Mouse (Mus musculus) ES-E14 (cell line): ENCODE results near the gene Ptprt.

ENCODE experiments used
- CHD2 ChIP-seq: IDR thresholded peaks from 2 replicates; pipeline ENCODE4 v1.6.1; 2014; ENCODE audit warnings: mild to moderate bottlenecking, low read depth, low read length, inconsistent platforms
- HCFC1 ChIP-seq: IDR thresholded peaks from 2 replicates; pipeline ENCODE4 v1.6.1; 2012; ENCODE audit warnings: low read length, inconsistent platforms, borderline replicate concordance; ENCODE audit not compliant: insufficient read depth
- MAFK ChIP-seq: IDR thresholded peaks from 2 replicates; pipeline ENCODE4 v1.6.1; 2014; ENCODE audit warnings: mild to moderate bottlenecking, low read depth, low read length, inconsistent platforms; ENCODE audit not compliant: insufficient read depth
- ZC3H11A ChIP-seq: IDR thresholded peaks from 2 replicates; pipeline ENCODE4 v1.6.1; 2012; ENCODE audit warnings: low read depth, mild to moderate bottlenecking, inconsistent platforms, low read length, borderline replicate concordance
- ZNF384 ChIP-seq: IDR thresholded peaks from 2 replicates; pipeline ENCODE4 v1.6.1; 2012; ENCODE audit warnings: low read depth, low read length, inconsistent platforms

DNA sequence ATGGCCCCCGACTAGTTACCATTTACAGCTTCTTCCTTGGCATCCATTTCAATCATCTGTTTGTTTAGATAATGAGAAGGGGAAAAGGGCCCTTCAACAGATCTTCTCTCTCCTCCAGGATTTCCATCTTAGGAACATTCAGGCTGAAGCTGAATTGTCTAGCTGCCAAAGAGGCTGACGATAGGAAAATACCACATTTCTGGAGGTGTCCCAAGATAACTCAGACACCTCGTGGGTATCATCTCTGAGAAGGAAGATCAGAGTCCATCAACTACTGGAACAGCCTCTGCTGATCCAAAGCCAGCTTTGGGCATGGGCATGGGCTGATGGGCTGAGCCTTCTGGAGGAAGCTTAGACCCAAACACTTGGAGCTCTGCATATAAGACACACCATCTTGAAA lies 242.8 kb downstream of the Ptprt start:
- TF ChIP-seq HCFC1 (no peak), ZC3H11A (no peak), MAFK (no peak), CHD2 (no peak), ZNF384 (no peak)
